Mouse (Mus musculus) lung, embryonic 14.5 days (tissue): Measurements from ENCODE around the gene Iltifb. TPM values are rescaled to one million over a fixed set of nuclear protein-coding genes. Genes with fewer than 3 reads are reported as not detected.
"Not testable (repeated sequence)": the region's sequence is repeated elsewhere in the genome, so short reads cannot be mapped to it uniquely, and the experiment has no call there.

ENCODE experiments used
- ATAC-seq: fragments of 200-750 bp; cut with Nextera tagmentation; 2 replicates; pipeline ENCODE4 v1.8.0; 2017; ENCODE audit warnings: mild to moderate bottlenecking, moderate TSS enrichment, moderate library complexity; ENCODE audit not compliant: insufficient read depth
- DNase-seq: peaks from one replicate; pipeline ENCODE4 v3.0.0-alpha.2; 2015
- H3K27ac ChIP-seq: fragments of 300-500 bp; sonication (generic); 2 replicates; pipeline ENCODE4 v1.5.1; 2014; ENCODE audit warnings: low read depth, mild to moderate bottlenecking, moderate library complexity
- H3K27me3 ChIP-seq: fragments of 300-500 bp; sonication (generic); 2 replicates; pipeline ENCODE4 v1.6.1; 2014; ENCODE audit warnings: low read length, control low read depth; ENCODE audit not compliant: insufficient read depth
- H3K36me3 ChIP-seq: fragments of 300-500 bp; sonication (generic); 2 replicates; pipeline ENCODE4 v1.6.1; 2014; ENCODE audit warnings: control low read depth; ENCODE audit not compliant: insufficient read depth
- H3K4me1 ChIP-seq: fragments of 300-500 bp; sonication (generic); 2 replicates; pipeline ENCODE4 v1.6.1; 2014; ENCODE audit warnings: antibody characterized with exemption, control low read depth; ENCODE audit not compliant: insufficient read depth
- H3K4me2 ChIP-seq: fragments of 300-500 bp; sonication (generic); 2 replicates; pipeline ENCODE4 v1.6.1; 2014; ENCODE audit warnings: mild to moderate bottlenecking
- H3K4me3 ChIP-seq: fragments of 300-500 bp; sonication (generic); 2 replicates; pipeline ENCODE4 v1.5.1; 2014; ENCODE audit warnings: low read depth, low read length
- H3K9ac ChIP-seq: fragments of 300-500 bp; sonication (generic); 2 replicates; pipeline ENCODE4 v1.6.1; 2014
- H3K9me3 ChIP-seq: fragments of 300-500 bp; sonication (generic); 2 replicates; pipeline ENCODE4 v1.6.1; 2016; ENCODE audit warnings: low read depth, low read length, control low read depth
- CTCF ChIP-seq: IDR thresholded peaks from 2 replicates; pipeline ENCODE4 v1.5.1; 2016; ENCODE audit warnings: antibody characterized with exemption, low read depth
- WGBS: fragments of 180-500 bp; shearing (Covaris S2); extraction: QIAGEN DNeasy Blood & Tissue Kit; methylation state at CpG from one replicate; pipeline ENCODE4 v1.1.7; 2014; 5-methylcytosine and 5-hydroxymethylcytosine counted together
- polyA plus RNA-seq: library from polyadenylated mRNA; unstranded; fragments of >200 nt; fragmentation: Nextera tagmentation; extraction: Ambion mirVana; gene quantifications from 2 replicates; pipeline ENCODE4 v1.2.1, GENCODE M21; 2014

The Iltifb gene
- not detected in 2 replicates for polyA plus RNA-seq

- no peaks in the 10 kb centered on the region for H3K4me1 ChIP-seq
- H3K27me3 ChIP-seq = no peaks in the 10 kb centered on the region
- H3K4me3 ChIP-seq = no peak within 1 kb of the TSS
- no peaks in the 10 kb centered on the region for H3K36me3 ChIP-seq
- ATAC-seq (no peak), DNase-seq (no peak)
- no peak within 1 kb of the TSS for H3K9ac ChIP-seq
- no peak within 1 kb of the TSS for H3K4me2 ChIP-seq
- H3K27ac ChIP-seq = no peak within 1 kb of the TSS
- WGBS = 82% methylated on average over 6 of the region's 6 CpGs
- H3K9me3 ChIP-seq = no peaks in the 10 kb centered on the region
- no peak for TF ChIP-seq CTCF
These were observed at the start of gene Iltifb for GRCm38 (mm10) chr10:118294938-118295337. TSS of gene Iltifb (minus strand) at chr10:118295038.

- not testable (repeated sequence) for H3K27me3 ChIP-seq, DNase-seq, H3K27ac ChIP-seq, H3K9ac ChIP-seq, H3K4me3 ChIP-seq, H3K4me1 ChIP-seq, H3K9me3 ChIP-seq, H3K36me3 ChIP-seq, ATAC-seq, H3K4me2 ChIP-seq
- WGBS = no CpG with 5 or more reads among the region's 14 CpGs
These were observed 48.3 kb upstream of the Iltifb start, which contains the start of gene Gm9046 for GRCm38 (mm10) chr10:118343155-118343554. TSS of gene Gm9046 (minus strand) at chr10:118343255.

- not testable (repeated sequence) for H3K9me3 ChIP-seq, H3K27ac ChIP-seq, H3K4me1 ChIP-seq, H3K9ac ChIP-seq, H3K27me3 ChIP-seq, DNase-seq, H3K4me2 ChIP-seq, H3K4me3 ChIP-seq, H3K36me3 ChIP-seq, ATAC-seq
- WGBS = no CpG with 5 or more reads among the region's 14 CpGs
These were observed 42.9 kb upstream of the Iltifb start, which contains the start of gene Gm9045 for GRCm38 (mm10) chr10:118337731-118338130. TSS of gene Gm9045 (minus strand) at chr10:118337831.

- DNase-seq = not testable (repeated sequence)
- no CpG with 5 or more reads among the region's 14 CpGs for WGBS
These were observed 37.5 kb upstream of the Iltifb start, which contains the start of gene Gm9044 for GRCm38 (mm10) chr10:118332308-118332707. TSS of gene Gm9044 (minus strand) at chr10:118332408.

GRCm38 (mm10) chr10:118326869-118327268 lies 32.0 kb upstream of the Iltifb start, which contains the start of gene Gm9040:
TSS of gene Gm9040 (minus strand) at chr10:118326969.
- not testable (repeated sequence) for H3K27me3 ChIP-seq, H3K9me3 ChIP-seq, H3K4me2 ChIP-seq, H3K27ac ChIP-seq, H3K4me1 ChIP-seq, DNase-seq, H3K4me3 ChIP-seq, H3K9ac ChIP-seq, ATAC-seq, H3K36me3 ChIP-seq
- no CpG with 5 or more reads among the region's 11 CpGs for WGBS

More at GRCm38 (mm10) chr10:118332308-118332707, 37.5 kb upstream of the Iltifb start, which contains the start of gene Gm9044:
- H3K27ac ChIP-seq, H3K4me1 ChIP-seq, ATAC-seq, H3K9me3 ChIP-seq, H3K27me3 ChIP-seq, H3K9ac ChIP-seq, H3K4me2 ChIP-seq, H3K4me3 ChIP-seq, H3K36me3 ChIP-seq: not testable (repeated sequence)

GRCm38 (mm10) chr10:118319024-118319423 lies 24.2 kb upstream of the Iltifb start:
- Histone ChIP-seq H3K27ac (no peak overlapping the region), H3K36me3 (no peaks in the 10 kb centered on the region), H3K4me3 (no peak overlapping the region), H3K9ac (no peak overlapping the region), H3K9me3 (no peaks in the 10 kb centered on the region), H3K27me3 (no peaks in the 10 kb centered on the region), H3K4me2 (no peak overlapping the region), H3K4me1 (no peaks in the 10 kb centered on the region)
- DNase-seq (no peak), ATAC-seq (no peak)
- no peak for TF ChIP-seq CTCF
- WGBS = 79% methylated on average over 8 of the region's 8 CpGs

GRCm38 (mm10) chr10:118302133-118302532 lies 7.3 kb upstream of the Iltifb start:
- H3K4me1 ChIP-seq, DNase-seq, H3K4me3 ChIP-seq, H3K4me2 ChIP-seq, H3K27me3 ChIP-seq, H3K27ac ChIP-seq, H3K36me3 ChIP-seq, H3K9ac ChIP-seq, H3K9me3 ChIP-seq: not testable (repeated sequence)
- peak; percentile 31; the same call in 1 of the 2 replicates for ATAC-seq
- 37% methylated on average over 2 of the region's 2 CpGs for WGBS

- not testable (repeated sequence) for H3K4me2 ChIP-seq, H3K9me3 ChIP-seq, H3K27ac ChIP-seq, DNase-seq, H3K36me3 ChIP-seq, H3K4me1 ChIP-seq, H3K4me3 ChIP-seq, H3K27me3 ChIP-seq, H3K9ac ChIP-seq
- peak; percentile 73; the same call in 1 of the 2 replicates for ATAC-seq
- WGBS = 68% methylated on average over 3 of the region's 5 CpGs
These were observed 11.8 kb downstream of the Iltifb start for GRCm38 (mm10) chr10:118283016-118283415.

- H3K9ac ChIP-seq, H3K9me3 ChIP-seq, H3K4me2 ChIP-seq, H3K27me3 ChIP-seq, H3K36me3 ChIP-seq, H3K27ac ChIP-seq, DNase-seq, H3K4me3 ChIP-seq, H3K4me1 ChIP-seq: not testable (repeated sequence)
- peak; percentile 63; the same call in 1 of the 2 replicates for ATAC-seq
- 59% methylated on average over 7 of the region's 7 CpGs for WGBS
These were observed 12.3 kb downstream of the Iltifb start for GRCm38 (mm10) chr10:118282565-118282964.

- not testable (repeated sequence) for H3K27ac ChIP-seq, ATAC-seq, H3K4me2 ChIP-seq, H3K9ac ChIP-seq, H3K4me1 ChIP-seq, DNase-seq, H3K9me3 ChIP-seq, H3K36me3 ChIP-seq, H3K4me3 ChIP-seq, H3K27me3 ChIP-seq
- WGBS = no CpG with 5 or more reads among the region's 4 CpGs
These were observed 16.8 kb downstream of the Iltifb start for GRCm38 (mm10) chr10:118278069-118278468.

- not testable (repeated sequence) for H3K4me2 ChIP-seq, H3K27ac ChIP-seq, H3K9me3 ChIP-seq, ATAC-seq, DNase-seq, H3K4me1 ChIP-seq, H3K27me3 ChIP-seq, H3K4me3 ChIP-seq, H3K9ac ChIP-seq, H3K36me3 ChIP-seq
- no CpG with 5 or more reads among the region's 2 CpGs for WGBS
These were observed 23.4 kb downstream of the Iltifb start for GRCm38 (mm10) chr10:118271416-118271815.
